Mouse (Mus musculus) C2C12 (cell line): ENCODE measurements around the gene Slc25a39. TPM values are rescaled to one million over a fixed set of nuclear protein-coding genes. Genes with fewer than 3 reads are reported as not detected.

Experiments
- H3K27me3 ChIP-seq: one replicate; pipeline ENCODE4 v1.6.1; 2011; ENCODE audit not compliant: control insufficient read depth, insufficient read depth, insufficient read length
- H3K36me3 ChIP-seq: one replicate; pipeline ENCODE4 v1.6.1; 2011; ENCODE audit not compliant: control insufficient read depth, insufficient read depth
- H3K4me3 ChIP-seq: one replicate; pipeline ENCODE4 v1.5.1; 2011; ENCODE audit warnings: mild to moderate bottlenecking, control low read depth; ENCODE audit not compliant: poor library complexity, insufficient read depth, severe bottlenecking
- H3K79me2 ChIP-seq: one replicate; pipeline ENCODE4 v1.6.1; 2011; ENCODE audit not compliant: control insufficient read depth, insufficient read depth
- H3K79me3 ChIP-seq: one replicate; pipeline ENCODE4 v1.6.1; 2011; ENCODE audit warnings: low read depth, control low read depth
- H3ac ChIP-seq: one replicate; pipeline ENCODE3; 2011; ENCODE audit warnings: low read depth; ENCODE audit not compliant: control insufficient read depth, insufficient read length
- CEBPB ChIP-seq: IDR thresholded peaks from one replicate; pipeline ENCODE4 v1.6.1; 2011; ENCODE audit warnings: low read depth, mild to moderate bottlenecking, control low read depth, moderate library complexity
- CTCF ChIP-seq: IDR thresholded peaks from one replicate; pipeline ENCODE4 v1.5.1; 2011; ENCODE audit not compliant: control insufficient read depth, insufficient read depth, insufficient read length
- FOSL1 ChIP-seq: IDR thresholded peaks from one replicate; pipeline ENCODE4 v1.8.0; 2011; ENCODE audit warnings: mild to moderate bottlenecking, low read length; ENCODE audit not compliant: poor library complexity, insufficient read depth, severe bottlenecking
- MAX ChIP-seq: IDR thresholded peaks from one replicate; pipeline ENCODE4 v1.6.1; 2011; ENCODE audit warnings: mild to moderate bottlenecking, control low read depth
- MYOD1 ChIP-seq: IDR thresholded peaks from one replicate; pipeline ENCODE4 v1.6.1; 2011; ENCODE audit warnings: low read depth; ENCODE audit not compliant: control insufficient read depth, insufficient read length
- MYOG ChIP-seq: IDR thresholded peaks from one replicate; pipeline ENCODE4 v1.6.1; 2011; ENCODE audit not compliant: control insufficient read depth, insufficient read length; ENCODE audit errors: extremely low read depth
- USF1 ChIP-seq: IDR thresholded peaks from one replicate; pipeline ENCODE4 v1.6.1; 2011; ENCODE audit warnings: low read depth, mild to moderate bottlenecking, control low read depth, moderate library complexity
- microRNA-seq: library from miRNA; unstranded; fragments of <30 nt; microRNA quantifications from one replicate; pipeline ENCODE4, GENCODE M21; 2019; ENCODE audit warnings: borderline microRNAs expressed
- polyA plus RNA-seq: library from polyadenylated mRNA; unstranded; fragments of >200 nt; fragmentation: generic; extraction: Trizol; gene quantifications from one replicate; pipeline ENCODE4 v1.2.1, GENCODE M21; 2012; ENCODE audit warnings: missing spikeins

The Slc25a39 gene
- polyA plus RNA-seq, 1 experiment, result 174 TPM

GRCm38 (mm10) chr11:102355501-102355900 is 52.2 kb downstream of the Slc25a39 start:
- H3K27me3 ChIP-seq, result peaks cover 92% of the 10 kb centered on the region
- H3K36me3 ChIP-seq, result no peaks in the 10 kb centered on the region
- no peak overlapping the region for H3K4me3 ChIP-seq
- TF ChIP-seq MYOD1 (no peak), CTCF (no peak), MAX (no peak), FOSL1 (no peak), CEBPB (no peak), MYOG (no peak), USF1 (no peak)
- H3K79me3 ChIP-seq, result no peaks in the 10 kb centered on the region
- no peak overlapping the region for H3ac ChIP-seq
- H3K79me2 ChIP-seq, result no peaks in the 10 kb centered on the region

DNA sequence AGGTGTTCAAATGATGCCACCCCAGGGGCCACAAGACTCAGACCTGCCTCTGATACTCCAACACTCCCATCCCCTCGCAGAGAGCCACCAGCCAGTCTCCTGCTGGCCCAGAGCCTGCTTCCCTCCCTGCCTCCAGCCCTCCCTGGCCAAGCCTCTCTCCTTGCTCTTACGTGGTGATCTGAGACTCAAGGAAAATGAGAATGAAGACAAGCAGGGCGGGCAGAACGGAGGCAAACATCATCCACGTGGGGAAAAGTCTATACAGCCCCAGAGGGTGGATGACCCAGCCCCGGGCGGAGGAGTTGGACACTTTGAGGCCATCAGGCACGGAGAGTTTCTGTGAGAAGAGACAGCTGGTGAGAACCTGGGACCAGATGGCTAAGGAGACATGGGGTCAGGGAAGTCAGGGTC is 54.7 kb downstream of the Slc25a39 start:
- Histone ChIP-seq H3K79me2 (no peaks in the 10 kb centered on the region), H3K4me3 (no peak overlapping the region), H3ac (no peak overlapping the region), H3K79me3 (no peaks in the 10 kb centered on the region), H3K36me3 (no peaks in the 10 kb centered on the region), H3K27me3 (peaks cover 89% of the 10 kb centered on the region)
- no peak for TF ChIP-seq CEBPB

Small RNA genes lying within 50 kb of the gene (microRNA-seq; reads per million reads assigned to microRNA genes)
- gene Mir6930, result not detected

Other genes starting within 250 kb of the Slc25a39 start
- gene Lsm12, start 222.7 kb downstream of the Slc25a39 start, polyA plus RNA-seq, result 43.0 TPM
- gene G6pc3, start 218.3 kb downstream of the Slc25a39 start, polyA plus RNA-seq, result 40.4 TPM
- gene Hdac5, start 177.8 kb downstream of the Slc25a39 start, polyA plus RNA-seq, result 74.9 TPM
- 12.0 TPM for gene BC030867, start 159.1 kb downstream of the Slc25a39 start, polyA plus RNA-seq
- not detected for gene Asb16, start 139.2 kb downstream of the Slc25a39 start, polyA plus RNA-seq
- gene Tmub2, start 123.0 kb downstream of the Slc25a39 start, polyA plus RNA-seq, result 25.2 TPM
- gene Atxn7l3, start 111.3 kb downstream of the Slc25a39 start, polyA plus RNA-seq, result 33.9 TPM
- gene Ubtf, start 88.2 kb downstream of the Slc25a39 start, polyA plus RNA-seq, result 70.2 TPM
- not detected for gene Slc4a1, start 41.7 kb downstream of the Slc25a39 start, polyA plus RNA-seq
- gene Rundc3a, start 14.5 kb downstream of the Slc25a39 start, polyA plus RNA-seq, result 2.2 TPM
- gene Grn, start 22.4 kb upstream of the Slc25a39 start, polyA plus RNA-seq, result 79.1 TPM
- gene Fam171a2, start 39.7 kb upstream of the Slc25a39 start, polyA plus RNA-seq, result 6.3 TPM
- 1.3 TPM for gene Itga2b, start 62.2 kb upstream of the Slc25a39 start, polyA plus RNA-seq
- 7.3 TPM for gene Gpatch8, start 148.4 kb upstream of the Slc25a39 start, polyA plus RNA-seq
- gene Gm11627, start 171.5 kb upstream of the Slc25a39 start, polyA plus RNA-seq, result 0.26 TPM
- 42.1 TPM for gene Fzd2, start 196.4 kb upstream of the Slc25a39 start, polyA plus RNA-seq